Mouse (Mus musculus): ENCODE data around the gene Lmod2. TPM values are rescaled to one million over a fixed set of nuclear protein-coding genes. Genes with fewer than 3 reads are reported as not detected.

Lmod2 gene
- polyA plus RNA-seq, 1 experiment from 2014 or later = not detected

GRCm38 (mm10) chr6:24620936-24621335, 23.4 kb downstream of the Lmod2 start:
- H3K27ac ChIP-seq (replicated peaks) = no peak overlapping the region
- no peaks in the 10 kb centered on the region for H3K4me1 ChIP-seq
- no peak overlapping the region for H3K4me3 ChIP-seq
- H3K9me3 ChIP-seq = no peaks in the 10 kb centered on the region
- H3K36me3 ChIP-seq (replicated peaks) = peaks cover 71% of the 10 kb centered on the region
- no peaks in the 10 kb centered on the region for H3K27me3 ChIP-seq (replicated peaks; ENCODE audit: low read depth, poor library complexity, severe bottlenecking)
- WGBS = 92% methylated on average over 2 of the region's 2 CpGs
- no peak for DNase-seq (ENCODE audit: low spot score)

DNA sequence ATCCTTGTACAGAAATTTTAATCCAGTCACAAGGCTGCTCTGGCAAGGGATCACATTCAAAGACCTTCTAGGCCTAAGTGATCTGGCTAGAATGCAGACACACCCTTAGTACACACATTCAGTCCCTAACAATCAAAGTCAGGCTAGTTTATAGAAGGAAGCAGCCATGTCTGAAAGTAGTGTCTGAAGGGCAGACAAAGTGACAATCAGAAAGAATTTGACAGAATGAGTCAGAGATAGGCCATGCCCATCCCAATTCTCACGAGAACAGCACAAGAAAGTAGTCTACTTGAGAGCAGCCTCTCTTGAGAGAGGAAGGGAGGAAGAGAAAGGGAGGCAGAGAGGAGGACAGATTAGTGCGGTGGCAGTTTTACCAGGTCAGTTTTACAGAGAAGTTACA, 24.5 kb downstream of the Lmod2 start:
- H3K27me3 ChIP-seq (replicated peaks; ENCODE audit: low read depth, poor library complexity, severe bottlenecking) = no peaks in the 10 kb centered on the region
- no peak overlapping the region for H3K4me3 ChIP-seq
- peaks cover 67% of the 10 kb centered on the region for H3K36me3 ChIP-seq (replicated peaks)
- H3K27ac ChIP-seq (replicated peaks) = no peak overlapping the region
- H3K9me3 ChIP-seq = no peaks in the 10 kb centered on the region
- no peaks in the 10 kb centered on the region for H3K4me1 ChIP-seq
- 86% methylated on average over 2 of the region's 2 CpGs for WGBS
- no peak for DNase-seq (ENCODE audit: low spot score)

GRCm38 (mm10) chr6:24627586-24628030, 30.0 kb downstream of the Lmod2 start:
- WGBS = 70% methylated on average over 5 of the region's 5 CpGs
- Histone ChIP-seq H3K27me3 (replicated peaks; ENCODE audit: low read depth, poor library complexity, severe bottlenecking) (no peaks in the 10 kb centered on the region), H3K9me3 (no peaks in the 10 kb centered on the region), H3K4me3 (no peak overlapping the region), H3K4me1 (no peaks in the 10 kb centered on the region), H3K36me3 (replicated peaks) (peaks cover 40% of the 10 kb centered on the region), H3K27ac (replicated peaks) (no peak overlapping the region)
- peak; percentile 19 for DNase-seq (ENCODE audit: low spot score)

- 89% methylated on average over 1 of the region's 1 CpGs for WGBS
- H3K36me3 ChIP-seq (replicated peaks) = peaks cover 42% of the 10 kb centered on the region
- no peak for DNase-seq (ENCODE audit: low spot score)
- no peaks in the 10 kb centered on the region for H3K9me3 ChIP-seq
- H3K27me3 ChIP-seq (replicated peaks; ENCODE audit: low read depth, poor library complexity, severe bottlenecking) = no peaks in the 10 kb centered on the region
- H3K4me1 ChIP-seq = no peaks in the 10 kb centered on the region
- H3K4me3 ChIP-seq = no peak overlapping the region
- H3K27ac ChIP-seq (replicated peaks) = no peak overlapping the region
Observed at GRCm38 (mm10) chr6:24628499-24628898, 30.9 kb downstream of the Lmod2 start.

DNA sequence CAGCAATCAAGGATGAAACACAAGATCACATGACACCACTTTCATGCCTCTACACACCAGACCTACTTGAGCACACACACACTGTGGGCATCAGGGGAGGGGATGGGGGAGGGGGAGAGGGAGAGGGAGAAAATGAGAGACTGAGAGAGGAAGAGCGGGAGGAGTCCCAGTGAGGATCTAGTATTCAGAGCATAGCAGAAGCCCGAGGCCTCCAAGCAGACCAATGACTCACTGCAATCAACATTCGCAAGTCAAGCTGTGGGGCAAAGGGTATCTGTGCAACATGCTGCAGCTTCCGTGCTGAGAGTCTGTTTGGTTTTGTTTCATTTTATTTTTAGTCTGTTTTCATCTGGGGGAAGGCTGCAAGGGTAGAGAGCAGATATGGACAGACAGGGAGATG, 34.5 kb downstream of the Lmod2 start:
- WGBS = 87% methylated on average over 4 of the region's 4 CpGs
- DNase-seq (ENCODE audit: low spot score) = no peak
- Histone ChIP-seq H3K4me3 (no peak overlapping the region), H3K27ac (replicated peaks) (no peak overlapping the region), H3K36me3 (replicated peaks) (peaks cover 29% of the 10 kb centered on the region), H3K9me3 (no peaks in the 10 kb centered on the region), H3K4me1 (no peaks in the 10 kb centered on the region), H3K27me3 (replicated peaks; ENCODE audit: low read depth, poor library complexity, severe bottlenecking) (no peaks in the 10 kb centered on the region)

- DNase-seq (ENCODE audit: low spot score) = no peak
- Histone ChIP-seq H3K27ac (replicated peaks) (no peak overlapping the region), H3K27me3 (replicated peaks; ENCODE audit: low read depth, poor library complexity, severe bottlenecking) (no peaks in the 10 kb centered on the region), H3K36me3 (replicated peaks) (peaks cover 32% of the 10 kb centered on the region), H3K9me3 (no peaks in the 10 kb centered on the region), H3K4me3 (no peak overlapping the region), H3K4me1 (no peaks in the 10 kb centered on the region)
- WGBS = 86% methylated on average over 3 of the region's 3 CpGs
Observed at GRCm38 (mm10) chr6:24634065-24634464, 36.5 kb downstream of the Lmod2 start.

GRCm38 (mm10) chr6:24635814-24636213, 38.3 kb downstream of the Lmod2 start:
- no peak overlapping the region for H3K4me3 ChIP-seq
- no peaks in the 10 kb centered on the region for H3K4me1 ChIP-seq
- no peaks in the 10 kb centered on the region for H3K9me3 ChIP-seq
- H3K27me3 ChIP-seq (replicated peaks; ENCODE audit: low read depth, poor library complexity, severe bottlenecking) = no peaks in the 10 kb centered on the region
- WGBS = 97% methylated on average over 2 of the region's 2 CpGs
- DNase-seq (ENCODE audit: low spot score) = no peak
- H3K27ac ChIP-seq (replicated peaks) = no peak overlapping the region
- H3K36me3 ChIP-seq (replicated peaks) = peaks cover 32% of the 10 kb centered on the region

DNA sequence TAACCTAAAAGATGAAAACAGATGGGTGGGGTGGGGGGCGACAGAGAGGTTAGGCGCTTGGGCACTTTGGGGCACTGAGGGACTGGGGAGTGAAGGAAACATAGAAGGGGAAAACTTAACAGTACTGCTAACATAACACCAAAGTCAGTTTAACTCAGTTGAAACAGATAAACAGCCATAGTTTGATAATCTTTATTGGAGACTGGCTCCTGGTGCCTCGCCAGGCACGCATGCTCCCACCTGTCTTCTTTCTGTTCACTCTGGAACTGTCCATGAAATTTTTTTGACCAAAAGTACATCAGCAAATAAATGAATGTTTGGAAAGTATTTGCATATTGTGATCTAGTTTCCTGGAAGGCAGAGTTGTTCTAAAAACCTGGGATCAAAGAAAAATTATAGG, 43.7 kb downstream of the Lmod2 start:
- peaks cover 10% of the 10 kb centered on the region for H3K36me3 ChIP-seq (replicated peaks)
- no peaks in the 10 kb centered on the region for H3K4me1 ChIP-seq
- H3K27me3 ChIP-seq (replicated peaks; ENCODE audit: low read depth, poor library complexity, severe bottlenecking) = no peaks in the 10 kb centered on the region
- H3K4me3 ChIP-seq = no peak overlapping the region
- no peaks in the 10 kb centered on the region for H3K9me3 ChIP-seq
- no peak for DNase-seq (ENCODE audit: low spot score)
- WGBS = 91% methylated on average over 4 of the region's 4 CpGs
- no peak overlapping the region for H3K27ac ChIP-seq (replicated peaks)

DNA sequence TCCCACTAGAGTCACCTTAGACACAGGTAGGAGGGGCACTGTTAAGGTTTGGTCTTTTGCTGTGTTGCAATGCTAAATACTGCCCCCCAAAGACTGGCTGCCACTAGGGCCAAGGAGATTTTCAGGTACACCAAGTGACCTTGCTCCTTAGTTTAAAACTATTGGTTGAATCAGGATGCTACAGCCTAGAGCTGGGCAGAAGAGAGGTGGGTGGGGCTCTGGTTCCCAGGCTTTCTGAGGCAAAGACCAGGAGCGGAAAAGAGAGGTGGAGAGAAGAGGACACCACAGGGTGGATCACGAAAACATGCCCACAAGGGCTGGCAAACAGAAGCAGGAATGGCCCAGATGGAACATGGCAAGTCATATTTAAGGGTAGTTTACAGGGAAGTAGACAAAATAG, 44.6 kb downstream of the Lmod2 start:
- Histone ChIP-seq H3K4me3 (no peak overlapping the region), H3K4me1 (no peaks in the 10 kb centered on the region), H3K27ac (replicated peaks) (no peak overlapping the region), H3K9me3 (no peaks in the 10 kb centered on the region), H3K36me3 (replicated peaks) (peaks cover 10% of the 10 kb centered on the region), H3K27me3 (replicated peaks; ENCODE audit: low read depth, poor library complexity, severe bottlenecking) (no peaks in the 10 kb centered on the region)
- WGBS = 89% methylated on average over 2 of the region's 2 CpGs
- DNase-seq (ENCODE audit: low spot score) = no peak

GRCm38 (mm10) chr6:24642960-24643359, 45.4 kb downstream of the Lmod2 start:
- Histone ChIP-seq H3K27me3 (replicated peaks; ENCODE audit: low read depth, poor library complexity, severe bottlenecking) (no peaks in the 10 kb centered on the region), H3K4me3 (no peak overlapping the region), H3K36me3 (replicated peaks) (peaks cover 8% of the 10 kb centered on the region), H3K27ac (replicated peaks) (no peak overlapping the region), H3K4me1 (no peaks in the 10 kb centered on the region), H3K9me3 (no peaks in the 10 kb centered on the region)
- WGBS = 96% methylated on average over 3 of the region's 3 CpGs
- DNase-seq (ENCODE audit: low spot score) = no peak

DNA sequence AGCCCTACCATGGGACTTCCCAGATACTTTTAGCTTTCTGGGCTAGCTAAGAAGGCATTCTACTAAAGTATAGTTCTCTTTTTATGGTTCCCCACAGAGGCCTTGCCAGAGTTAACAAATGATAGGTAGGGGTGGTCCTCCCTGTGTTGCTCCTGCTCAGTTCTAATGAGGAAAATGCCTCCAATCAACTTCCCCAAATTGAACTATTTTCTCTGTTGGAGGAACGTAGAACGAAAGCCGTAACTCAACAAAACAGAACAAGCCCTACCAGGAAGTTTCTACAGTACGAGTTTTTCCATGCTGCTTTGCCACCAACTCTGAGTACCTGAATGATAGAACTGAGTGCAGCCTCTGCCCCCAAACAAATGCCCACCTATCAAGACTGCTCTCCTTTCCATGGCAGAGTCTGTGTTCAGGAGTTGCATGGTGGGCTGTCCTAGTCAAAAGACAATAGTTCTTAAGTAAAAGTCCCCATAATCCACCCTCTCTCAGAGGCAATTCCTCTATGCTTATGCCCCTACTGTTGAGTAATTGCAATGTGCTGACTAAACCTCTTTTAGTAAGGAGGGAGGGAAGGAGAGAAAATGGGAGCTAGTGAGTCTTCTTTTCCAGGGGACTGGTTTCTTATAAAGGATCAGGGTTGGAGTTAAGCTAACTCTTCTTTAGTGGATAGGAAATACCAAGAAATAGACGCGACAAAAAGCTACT, 47.9 kb downstream of the Lmod2 start:
- DNase-seq (ENCODE audit: low spot score) = no peak
- Histone ChIP-seq H3K27ac (replicated peaks) (no peak overlapping the region), H3K9me3 (no peaks in the 10 kb centered on the region), H3K4me3 (no peak overlapping the region), H3K4me1 (no peaks in the 10 kb centered on the region), H3K36me3 (replicated peaks) (peaks cover 8% of the 10 kb centered on the region), H3K27me3 (replicated peaks; ENCODE audit: low read depth, poor library complexity, severe bottlenecking) (no peaks in the 10 kb centered on the region)
- WGBS = 95% methylated on average over 6 of the region's 6 CpGs

GRCm38 (mm10) chr6:24647103-24647691, 49.6 kb downstream of the Lmod2 start:
- Histone ChIP-seq H3K9me3 (no peaks in the 10 kb centered on the region), H3K4me1 (no peaks in the 10 kb centered on the region), H3K36me3 (replicated peaks) (peaks cover 8% of the 10 kb centered on the region), H3K4me3 (no peak overlapping the region), H3K27me3 (replicated peaks; ENCODE audit: low read depth, poor library complexity, severe bottlenecking) (no peaks in the 10 kb centered on the region), H3K27ac (replicated peaks) (no peak overlapping the region)
- WGBS = 85% methylated on average over 4 of the region's 4 CpGs
- no peak for DNase-seq (ENCODE audit: low spot score)

GRCm38 (mm10) chr6:24648403-24648802, 50.8 kb downstream of the Lmod2 start:
- H3K27ac ChIP-seq (replicated peaks) = no peak overlapping the region
- H3K4me3 ChIP-seq = no peak overlapping the region
- H3K27me3 ChIP-seq (replicated peaks; ENCODE audit: low read depth, poor library complexity, severe bottlenecking) = no peaks in the 10 kb centered on the region
- peaks cover 12% of the 10 kb centered on the region for H3K36me3 ChIP-seq (replicated peaks)
- H3K4me1 ChIP-seq = no peaks in the 10 kb centered on the region
- no peak for DNase-seq (ENCODE audit: low spot score)
- H3K9me3 ChIP-seq = no peaks in the 10 kb centered on the region
- 92% methylated on average over 4 of the region's 4 CpGs for WGBS
